Mouse (Mus musculus): ENCODE measurements around the gene Scamp1. TPM values are rescaled to one million over a fixed set of nuclear protein-coding genes. Genes with fewer than 3 reads are reported as not detected.
"Not testable (repeated sequence)": the region's sequence is repeated elsewhere in the genome, so short reads cannot be mapped to it uniquely, and the experiment has no call there.

Scamp1 gene
- total RNA-seq (2021), result 100 to 1,000 TPM; 172 to 178 TPM
- long read RNA-seq, experiment 1, full-length matches to known transcripts, result 427 of 473 reads
- long read RNA-seq, experiment 1, partial matches to known transcripts, result 8 of 473 reads
- long read RNA-seq, experiment 1, other reads (novel, unspliced or antisense), result 38 of 473 reads
- long read RNA-seq, experiment 2, full-length matches to known transcripts, result 280 of 310 reads
- long read RNA-seq, experiment 2, partial matches to known transcripts, result 5 of 310 reads
- long read RNA-seq, experiment 2, other reads (novel, unspliced or antisense), result 25 of 310 reads

DNA sequence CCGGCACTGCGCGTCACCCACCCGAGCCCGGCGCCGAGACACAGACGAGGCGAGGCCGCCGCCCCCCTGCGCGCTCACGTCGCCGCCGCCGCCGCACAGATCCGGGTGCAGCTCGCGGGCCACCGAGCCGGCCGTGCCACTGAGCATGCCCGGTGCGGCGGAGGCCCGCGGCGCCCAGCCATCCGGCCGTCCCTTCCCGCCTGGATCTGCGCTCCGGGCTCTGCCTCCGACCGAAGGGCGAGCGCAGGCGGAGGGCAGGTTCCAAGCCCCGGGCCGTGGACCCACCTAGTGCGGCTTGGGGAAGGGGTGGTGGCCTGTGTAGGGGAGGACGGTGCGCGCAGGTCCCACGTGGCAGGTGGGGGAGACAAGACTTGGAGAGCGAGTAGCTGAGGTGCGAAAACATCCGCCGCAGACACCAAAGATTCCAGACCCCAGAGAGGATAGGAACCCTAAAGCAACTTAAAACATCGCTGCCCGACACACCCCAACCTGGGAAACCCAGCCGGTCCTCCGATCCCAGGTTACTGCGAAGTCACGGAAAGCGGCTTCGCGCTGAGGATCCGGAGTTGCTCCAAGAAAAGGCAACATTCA is at the start of gene Scamp1:
Scamp1 (minus strand) TSS at position 577 of the 591 bp plus-strand sequence.
- intact Hi-C loops (cut with DNase I), result loop anchor here (2.0 kb wide), 1 partner anchor 73 kb away; the partner anchor contains the start of gene Ap3b1
- DNase-seq (ENCODE audit: extremely low spot score in 1 of 2, low spot score in 2 of 2), result peak; percentile 93 to 94
- H3K4me3 ChIP-seq, result peak within 1 kb of the TSS; percentile 95
- peak within 1 kb of the TSS; percentile 88 for H3K27ac ChIP-seq
- no peak for TF ChIP-seq CTCF (IDR thresholded peaks at IDR 0.05)

DNA sequence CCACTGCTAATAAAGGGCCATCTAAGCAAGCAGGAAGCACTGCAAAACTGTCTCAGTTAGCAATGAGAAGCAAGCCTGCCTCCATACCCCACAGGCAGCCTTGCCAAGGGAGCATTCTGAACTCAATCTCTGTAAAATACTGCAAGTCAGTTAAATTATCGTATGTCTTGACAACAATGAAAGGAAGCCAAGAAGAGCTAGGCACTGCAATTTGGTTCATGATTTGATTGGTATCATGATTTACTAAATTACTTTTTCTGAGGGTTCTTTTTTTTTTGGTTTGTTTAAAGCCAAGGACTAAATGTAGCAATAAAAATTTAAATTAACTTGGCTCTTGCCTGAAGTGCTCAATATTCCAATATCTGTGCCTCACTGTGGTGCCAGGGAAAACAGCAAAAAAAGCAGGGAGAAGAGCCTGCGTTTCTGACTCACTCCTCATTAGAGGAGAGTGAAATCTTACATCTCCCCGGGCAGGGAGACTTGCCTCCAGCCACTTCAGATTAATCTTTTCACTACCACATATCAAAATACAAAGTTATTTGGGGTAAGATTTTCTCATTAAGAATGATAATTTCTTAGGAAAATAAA is 44.8 kb upstream of the Scamp1 start:
- Histone ChIP-seq H3K4me3 (no peak overlapping the region), H3K27ac (no peak overlapping the region)
- intact Hi-C loops (cut with DNase I), result loop anchor here (10.0 kb wide), 1 partner anchor 536 kb away; no protein-coding TSS in a partner anchor
- DNase-seq (ENCODE audit: extremely low spot score in 1 of 2, low spot score in 2 of 2), result no peak
- TF ChIP-seq CTCF (IDR thresholded peaks at IDR 0.05), result no peak

- H3K27ac ChIP-seq; DNase-seq (ENCODE audit: extremely low spot score in 1 of 2, low spot score in 2 of 2); H3K4me3 ChIP-seq; intact Hi-C loops (cut with DNase I): not testable (repeated sequence)
These were observed 43.3 kb upstream of the Scamp1 start for GRCm38 (mm10) chr13:94329005-94329404.

DNA sequence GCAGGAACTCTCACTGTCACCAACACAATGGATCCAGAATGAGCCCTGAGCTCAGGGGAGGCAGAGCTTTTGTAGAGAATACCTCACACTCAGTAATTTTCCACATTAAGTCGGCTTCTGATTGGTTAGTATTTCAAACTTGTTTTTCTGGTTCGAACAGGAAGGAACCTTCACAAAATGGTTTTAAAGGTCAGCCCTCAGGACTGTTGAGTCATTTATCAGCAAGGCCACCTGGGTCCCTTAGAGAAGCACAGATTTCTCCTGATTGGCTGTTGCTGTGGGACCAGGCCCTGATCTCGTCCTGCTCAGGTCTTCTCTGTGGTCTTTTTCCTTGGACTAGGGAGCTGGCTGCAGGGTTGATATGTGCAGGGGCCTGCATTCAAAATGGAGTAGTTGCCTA is 42.4 kb upstream of the Scamp1 start:
- no peak overlapping the region for H3K27ac ChIP-seq
- no peak for DNase-seq (ENCODE audit: extremely low spot score in 1 of 2, low spot score in 2 of 2)
- no peak overlapping the region for H3K4me3 ChIP-seq
- TF ChIP-seq CTCF (IDR thresholded peaks at IDR 0.05), result no peak
- intact Hi-C loops (cut with DNase I), result no loop called here

DNA sequence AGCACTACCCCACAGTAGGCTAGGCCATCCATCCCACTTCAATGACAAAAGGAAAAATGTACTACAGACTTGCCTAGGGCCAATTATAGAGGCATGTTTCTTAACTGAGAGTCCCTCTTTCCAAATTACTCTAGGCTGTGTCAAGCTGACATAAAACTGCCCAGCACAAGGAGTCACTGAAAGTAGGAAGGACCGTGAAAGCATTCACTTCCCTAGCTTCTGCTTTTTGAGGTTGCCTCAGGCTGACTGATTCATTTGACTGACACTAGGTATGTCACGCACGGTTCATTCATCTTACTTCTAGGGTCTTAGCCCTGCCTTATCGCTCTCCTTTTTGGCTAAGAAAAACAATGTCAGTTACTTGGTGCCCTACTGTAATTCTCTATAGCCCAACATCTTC is 36.8 kb upstream of the Scamp1 start:
- no peak overlapping the region for H3K4me3 ChIP-seq
- intact Hi-C loops (cut with DNase I), result no loop called here
- no peak overlapping the region for H3K27ac ChIP-seq
- no peak for TF ChIP-seq CTCF (IDR thresholded peaks at IDR 0.05)
- DNase-seq (ENCODE audit: extremely low spot score in 1 of 2, low spot score in 2 of 2), result no peak

DNA sequence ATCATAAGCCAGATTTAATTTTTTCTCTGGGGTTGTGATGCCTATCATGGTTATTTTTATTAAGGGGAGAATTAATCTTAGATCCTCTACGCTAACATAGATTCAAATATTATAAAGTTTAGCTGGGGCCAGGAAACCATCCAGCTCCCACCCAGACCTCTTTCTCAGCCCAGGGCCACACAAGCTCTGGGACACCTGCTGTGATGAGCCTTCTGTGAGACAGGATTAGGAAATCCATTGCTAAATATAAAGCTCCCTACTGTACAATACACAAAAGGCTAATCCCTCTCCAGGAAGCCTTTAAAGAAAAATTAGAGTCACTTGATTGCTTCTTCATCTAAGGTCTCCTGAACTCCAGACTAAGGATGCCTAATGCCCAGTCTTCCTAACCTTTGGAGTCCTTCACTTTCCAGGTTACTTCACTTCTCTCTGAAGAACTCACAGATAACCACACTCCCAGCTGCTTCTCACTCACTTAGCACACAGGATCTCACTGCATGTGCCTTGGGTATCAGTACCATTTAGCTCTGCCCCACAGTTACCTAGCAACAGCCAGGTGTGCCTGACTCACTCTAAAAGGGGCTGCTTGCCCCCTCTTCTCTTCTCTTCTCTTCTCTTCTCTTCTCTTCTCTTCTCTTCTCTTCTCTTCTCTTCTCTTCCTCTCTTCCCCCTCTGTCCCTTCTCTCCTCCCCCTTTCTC is 35.6 kb upstream of the Scamp1 start:
- H3K4me3 ChIP-seq, result no peak overlapping the region

DNA sequence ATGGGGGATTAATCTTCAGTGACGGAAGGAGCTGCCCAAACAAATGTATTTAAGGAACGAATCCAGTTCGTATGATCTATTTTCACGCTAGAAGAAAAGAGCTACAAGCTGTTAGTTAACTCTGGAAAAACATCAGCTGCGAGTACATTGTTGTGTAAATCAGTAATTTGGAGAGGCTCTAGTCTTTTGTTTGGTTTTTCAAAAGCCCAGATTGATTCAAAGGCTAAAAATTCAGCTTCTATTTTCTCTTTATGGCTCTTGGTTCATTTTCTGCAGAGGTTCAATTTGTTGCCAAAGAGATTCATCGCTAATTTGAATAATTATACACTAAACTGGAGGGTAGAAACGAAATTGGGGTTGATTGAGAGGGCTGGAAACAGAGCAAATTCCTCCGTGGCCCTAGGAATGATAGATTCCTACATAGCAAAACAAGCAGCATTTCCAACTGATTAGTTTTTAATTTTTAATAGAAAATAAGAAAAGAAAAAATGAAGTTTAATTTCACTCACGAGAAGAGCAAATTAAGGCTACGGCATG is 31.4 kb upstream of the Scamp1 start:
- H3K27ac ChIP-seq, result no peak overlapping the region
- no peak for TF ChIP-seq CTCF (IDR thresholded peaks at IDR 0.05)
- H3K4me3 ChIP-seq, result no peak overlapping the region
- intact Hi-C loops (cut with DNase I), result no loop called here
- no peak for DNase-seq (ENCODE audit: extremely low spot score in 1 of 2, low spot score in 2 of 2)

More for the DNA sequence above, 35.6 kb upstream of the Scamp1 start:
- no peak overlapping the region for H3K27ac ChIP-seq
- DNase-seq (ENCODE audit: extremely low spot score in 1 of 2, low spot score in 2 of 2), result no peak
- TF ChIP-seq CTCF (IDR thresholded peaks at IDR 0.05), result no peak
- intact Hi-C loops (cut with DNase I), result no loop called here

GRCm38 (mm10) chr13:94312812-94313211 is 27.2 kb upstream of the Scamp1 start:
- H3K27ac ChIP-seq; intact Hi-C loops (cut with DNase I); H3K4me3 ChIP-seq; DNase-seq (ENCODE audit: extremely low spot score in 1 of 2, low spot score in 2 of 2): not testable (repeated sequence)

- intact Hi-C loops (cut with DNase I), result no loop called here
- Histone ChIP-seq H3K27ac (no peak overlapping the region), H3K4me3 (no peak overlapping the region)
- DNase-seq (ENCODE audit: extremely low spot score in 1 of 2, low spot score in 2 of 2), result no peak
- TF ChIP-seq CTCF (IDR thresholded peaks at IDR 0.05), result no peak
These were observed 22.6 kb upstream of the Scamp1 start for GRCm38 (mm10) chr13:94308279-94308678.

GRCm38 (mm10) chr13:94307531-94307930 is 21.9 kb upstream of the Scamp1 start:
- no peak overlapping the region for H3K27ac ChIP-seq
- TF ChIP-seq CTCF (IDR thresholded peaks at IDR 0.05), result no peak
- H3K4me3 ChIP-seq, result no peak overlapping the region
- no peak for DNase-seq (ENCODE audit: extremely low spot score in 1 of 2, low spot score in 2 of 2)
- intact Hi-C loops (cut with DNase I), result no loop called here

DNA sequence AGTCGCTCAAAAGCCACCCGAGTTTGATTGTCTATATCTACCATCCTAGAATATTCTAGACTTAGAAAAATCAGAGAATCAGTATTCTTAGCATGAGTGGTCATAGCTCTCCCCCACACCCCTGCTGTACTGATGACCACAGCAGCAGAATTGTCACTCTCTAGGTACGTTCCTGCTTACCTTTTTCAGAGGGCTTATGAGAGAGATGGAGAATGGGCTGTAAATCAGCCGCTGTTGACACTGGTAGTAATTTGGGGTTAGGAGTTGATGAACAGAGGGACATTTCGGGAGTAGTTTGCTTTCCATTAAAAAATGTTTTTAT is 21.3 kb upstream of the Scamp1 start:
- no peak overlapping the region for H3K4me3 ChIP-seq
- H3K27ac ChIP-seq, result no peak overlapping the region
- DNase-seq (ENCODE audit: extremely low spot score in 1 of 2, low spot score in 2 of 2), result no peak
- intact Hi-C loops (cut with DNase I), result no loop called here
- no peak for TF ChIP-seq CTCF (IDR thresholded peaks at IDR 0.05)
